In genomic region chr17:11127217-11127616, GRCm38 (mm10) we compare ENCODE assay signal across 14 mouse cellular contexts.
DNase-seq lines count a peak whose midpoint lies in the region.
"Had no signal": no experiment of that assay in that cellular context is flagged by ENCODE, and none has a peak within 500 bp of the region (broad histone marks: within the 10 kb centered on the region; RNA-seq: fewer than 3 reads in every experiment).

No protein-coding gene starts in this region.

- DNase-seq in cerebellum, postnatal 10 days, result peak; percentile 37 to 51
- DNase-seq in cerebellum, adult 11-12 months, result no peak
- DNase-seq in left cerebral cortex, postnatal 4 days, result peak; percentile 24
- DNase-seq in left cerebral cortex, postnatal 36 days (ENCODE audit: low spot score in 2 of 2), result no peak
- DNase-seq in brain, adult 2 months (ENCODE audit: low read depth, low spot score), result peak; percentile 17
- DNase-seq in retina, postnatal 1 day, result peak; percentile 53
- no peak for DNase-seq in MN1 (ENCODE audit: low spot score)
- no peak for DNase-seq in kidney, postnatal 10 days
- DNase-seq: adrenal gland, postnatal 10 days; B cell, adult 2 months; cerebellum, adult 9-10 months; gastrocnemius, postnatal 10 days; heart, postnatal 36 days; kidney, adult 11 months had no signal

- intact Hi-C loops in left cerebral cortex, postnatal 4 days (cut with DNase I), result no loop called here
- intact Hi-C loops in left cerebral cortex, postnatal 36 days (cut with DNase I), result no loop called here

Comparison
In these comparisons a context has a peak if more than half of its experiments do, and no peak if none do; other contexts are left out.
1. DNase-seq: peak in cerebellum, postnatal 10 days (2 of 2), left cerebral cortex, postnatal 4 days (single experiment), brain, adult 2 months (single experiment) and retina, postnatal 1 day (single experiment); none in cerebellum, adult 11-12 months (single experiment), left cerebral cortex, postnatal 36 days (0 of 2), MN1 (single experiment) and kidney, postnatal 10 days (single experiment).